Comparison of ENCODE assay signal across 8 mouse cellular contexts in genomic region chr4:124675037-124675436, GRCm38 (mm10). TPM values are rescaled to one million over a fixed set of nuclear protein-coding genes. Genes with fewer than 3 reads are reported as not detected.
DNase-seq lines count a peak whose midpoint lies in the region; ATAC-seq and TF ChIP-seq lines count a peak whose summit lies in the region.

No protein-coding gene starts in this region.

- TF ChIP-seq POLR2A in testis, adult 2 months (IDR thresholded peaks at IDR 0.05; ENCODE audit: control insufficient read depth, low read depth, low read length): no peak
- no peak for TF ChIP-seq POLR2A in small intestine, adult 2 months (IDR thresholded peaks at IDR 0.05; ENCODE audit: low read depth, low read length)

- H3K9me3 ChIP-seq in liver, postnatal 0 days (ENCODE audit: low read length): no peaks in the 10 kb centered on the region

- peak; percentile 85 for TF ChIP-seq CTCF in gastrocnemius, adult 2 months (IDR thresholded peaks at IDR 0.05)
- peak; percentile 60; the same call in 1 of the 2 replicates for TF ChIP-seq CTCF in testis, adult 2 months (IDR thresholded peaks at IDR 0.05; ENCODE audit: control insufficient read depth, insufficient read depth, insufficient replicate concordance, low read depth, low read length)
- peak; percentile 80 for TF ChIP-seq CTCF in liver, postnatal 0 days (IDR thresholded peaks at IDR 0.05; ENCODE audit: low read depth)
- peak; percentile 80 for TF ChIP-seq CTCF in small intestine, adult 2 months (IDR thresholded peaks at IDR 0.05; ENCODE audit: extremely low read depth, insufficient read length, insufficient replicate concordance, low read depth, low read length)

- intact Hi-C loops in gastrocnemius, adult 2 months (cut with DNase I): loop anchor here (1.0 to 5.0 kb wide), 2 partner anchors 533 to 738 kb away; no protein-coding TSS in a partner anchor
- intact Hi-C loops in heart, postnatal 36 days (cut with DNase I): loop anchor here (1.0 to 5.0 kb wide), 4 partner anchors 447 to 734 kb away; no protein-coding TSS in a partner anchor

- no peak overlapping the region for H3K27ac ChIP-seq in gastrocnemius, adult 2 months
- H3K27ac ChIP-seq in testis, adult 2 months (ENCODE audit: control insufficient read depth, insufficient read depth, low read depth, low read length): no peak overlapping the region
- no peak overlapping the region for H3K27ac ChIP-seq in liver, postnatal 0 days (ENCODE audit: low read depth)
- no peak overlapping the region for H3K27ac ChIP-seq in small intestine, adult 2 months (ENCODE audit: insufficient read depth, low read depth, low read length)

- no peak overlapping the region for H3K4me2 ChIP-seq in liver, postnatal 0 days (ENCODE audit: low read depth, low read length)

- DNase-seq in gastrocnemius, adult 2 months: peak; percentile 65
- no peak for DNase-seq in gastrocnemius, postnatal 25 days
- DNase-seq in testis, postnatal 14 days (ENCODE audit: low spot score): no peak
- DNase-seq in cerebellum, adult 9-10 months: peak; percentile 73
- peak; percentile 57 to 74 for DNase-seq in heart, postnatal 36 days
- DNase-seq in liver, postnatal 0 days: peak; percentile 72

- 9% methylated on average over 4 of the region's 4 CpGs for WGBS in liver, postnatal 0 days (ENCODE audit: insufficient replicate concordance)
- WGBS in small intestine, adult 2 months: 5% methylated on average over 4 of the region's 4 CpGs

- TF ChIP-seq EP300 in liver, postnatal 0 days (IDR thresholded peaks at IDR 0.05; ENCODE audit: low read depth): no peak

- peaks cover 16% of the 10 kb centered on the region for H3K4me1 ChIP-seq in testis, adult 2 months (ENCODE audit: control insufficient read depth, insufficient read depth, low read length)
- no peaks in the 10 kb centered on the region for H3K4me1 ChIP-seq in liver, postnatal 0 days (ENCODE audit: insufficient read depth)
- H3K4me1 ChIP-seq in small intestine, adult 2 months (ENCODE audit: control insufficient read depth, insufficient read depth, insufficient read length, low read length): no peaks in the 10 kb centered on the region

- no peaks in the 10 kb centered on the region for H3K27me3 ChIP-seq in testis, adult 2 months (ENCODE audit: control insufficient read depth, insufficient read depth, low read length)
- H3K27me3 ChIP-seq in liver, postnatal 0 days (ENCODE audit: insufficient read depth, low read length): peaks cover 21% of the 10 kb centered on the region
- peaks cover 9% of the 10 kb centered on the region for H3K27me3 ChIP-seq in small intestine, adult 2 months (ENCODE audit: control insufficient read depth, insufficient read depth, low read length)

- no peak overlapping the region for H3K9ac ChIP-seq in liver, postnatal 0 days (replicated peaks)

- H3K4me3 ChIP-seq in gastrocnemius, adult 2 months: no peak overlapping the region
- H3K4me3 ChIP-seq in testis, adult 2 months (ENCODE audit: control insufficient read depth, low read depth, low read length): no peak overlapping the region
- H3K4me3 ChIP-seq in liver, postnatal 0 days (ENCODE audit: low read depth, low read length): no peak overlapping the region
- no peak overlapping the region for H3K4me3 ChIP-seq in small intestine, adult 2 months (ENCODE audit: low read depth, low read length)

- no peaks in the 10 kb centered on the region for H3K36me3 ChIP-seq in testis, adult 2 months (ENCODE audit: control insufficient read depth, insufficient read depth, low read length)
- peaks cover 14% of the 10 kb centered on the region for H3K36me3 ChIP-seq in liver, postnatal 0 days (replicated peaks; ENCODE audit: insufficient read depth, low read length)
- peaks cover 16% of the 10 kb centered on the region for H3K36me3 ChIP-seq in small intestine, adult 2 months (ENCODE audit: control insufficient read depth, insufficient read depth, low read length)

- ATAC-seq in liver, postnatal 0 days: no peak

RNA-seq across cellular contexts. Expression of gene Utp11, which starts 18.4 kb away (rescaled TPM):
- 10 to 100 TPM; 17.5 to 21.5 TPM for total RNA-seq in gastrocnemius, adult 2 months (2021)
- total RNA-seq in gastrocnemius, postnatal 25 days (2021): 10 to 100 TPM; 16.1 to 18.3 TPM
- polyA plus RNA-seq in testis, adult 2 months (2012; rRNA removed): 4.3 and 4.8 TPM in 2 replicates
- total RNA-seq in heart, postnatal 36 days (2021): 10 to 100 TPM; 12.1 to 14.0 TPM
- 20.1 and 21.6 TPM in 2 replicates for polyA plus RNA-seq in liver, postnatal 0 days (2015; fragmentation: Nextera tagmentation; extraction: Ambion mirVana)
- 0.57 and 0.85 TPM in 2 replicates for polyA plus RNA-seq in small intestine, adult 2 months (2012; rRNA removed)

RNA-seq across cellular contexts. Expression of gene Pou3f1, which starts 18.4 kb away (rescaled TPM):
- under 1 TPM; 0.14 to 0.26 TPM for total RNA-seq in gastrocnemius, adult 2 months (2021)
- under 1 TPM; 0.38 to 0.43 TPM for total RNA-seq in gastrocnemius, postnatal 25 days (2021)
- 0.22 and 0.32 TPM in 2 replicates for polyA plus RNA-seq in testis, adult 2 months (2012; rRNA removed)
- under 1 TPM; 0.11 to 0.16 TPM for total RNA-seq in heart, postnatal 36 days (2021)
- polyA plus RNA-seq in liver, postnatal 0 days (2015; fragmentation: Nextera tagmentation; extraction: Ambion mirVana): not detected in 2 replicates
- polyA plus RNA-seq in small intestine, adult 2 months (2012; rRNA removed): 0.04 and 0.09 TPM in 2 replicates

RNA-seq across cellular contexts. Expression of gene Fhl3, which starts 25.5 kb away (rescaled TPM):
- total RNA-seq in gastrocnemius, adult 2 months (2021): 100 to 1,000 TPM; 151 to 515 TPM
- 100 to 1,000 TPM; 200 to 220 TPM for total RNA-seq in gastrocnemius, postnatal 25 days (2021)
- polyA plus RNA-seq in testis, adult 2 months (2012; rRNA removed): 1.2 and 1.6 TPM in 2 replicates
- total RNA-seq in heart, postnatal 36 days (2021): 10 to 100 TPM; 12.9 to 13.7 TPM
- 2.5 and 2.7 TPM in 2 replicates for polyA plus RNA-seq in liver, postnatal 0 days (2015; fragmentation: Nextera tagmentation; extraction: Ambion mirVana)
- polyA plus RNA-seq in small intestine, adult 2 months (2012; rRNA removed): 6.8 and 9.2 TPM in 2 replicates

RNA-seq across cellular contexts. Expression of gene Sf3a3, which starts 39.5 kb away (rescaled TPM):
- 10 to 100 TPM; 11.1 to 14.3 TPM for total RNA-seq in gastrocnemius, adult 2 months (2021)
- 10 to 100 TPM; 10.8 to 11.3 TPM for total RNA-seq in gastrocnemius, postnatal 25 days (2021)
- polyA plus RNA-seq in testis, adult 2 months (2012; rRNA removed): 24.2 and 24.7 TPM in 2 replicates
- 10 to 100 TPM; 18.1 to 18.2 TPM for total RNA-seq in heart, postnatal 36 days (2021)
- 37.1 and 37.2 TPM in 2 replicates for polyA plus RNA-seq in liver, postnatal 0 days (2015; fragmentation: Nextera tagmentation; extraction: Ambion mirVana)
- 3.3 and 7.2 TPM in 2 replicates for polyA plus RNA-seq in small intestine, adult 2 months (2012; rRNA removed)

Comparison
In these comparisons a context has a peak if more than half of its experiments do, and no peak if none do; other contexts are left out.
1. DNase-seq: peak in gastrocnemius, adult 2 months (single experiment), cerebellum, adult 9-10 months (single experiment), heart, postnatal 36 days (2 of 2) and liver, postnatal 0 days (single experiment); none in gastrocnemius, postnatal 25 days (single experiment) and testis, postnatal 14 days (single experiment).
2. RNA of gene Fhl3, which starts 25.5 kb away (total RNA-seq): 151 to 515 TPM in gastrocnemius, adult 2 months and 200 to 220 TPM in gastrocnemius, postnatal 25 days; 12.9 to 13.7 TPM in heart, postnatal 36 days; every median in the first group is over 10 times any median in the second.
3. Peak in every context shown above with its lines, with median percentiles within 50 percentile points of each other: CTCF ChIP-seq.